Mouse (Mus musculus) erythroblast, embryonic 14.5 days (primary cell): ENCODE data around the gene Slc36a3. TPM values are rescaled to one million over a fixed set of nuclear protein-coding genes. Genes with fewer than 3 reads are reported as not detected.
"Not testable (repeated sequence)": the region's sequence is repeated elsewhere in the genome, so short reads cannot be mapped to it uniquely, and the experiment has no call there.

Experiments
- H3K27me3 ChIP-seq: 2 replicates; pipeline ENCODE4 v1.6.1; 2012; ENCODE audit warnings: inconsistent platforms; ENCODE audit not compliant: control insufficient read depth
- H3K36me3 ChIP-seq: 2 replicates; pipeline ENCODE4 v1.6.1; 2012; ENCODE audit warnings: mild to moderate bottlenecking, inconsistent platforms; ENCODE audit not compliant: control insufficient read depth
- H3K4me1 ChIP-seq: 2 replicates; pipeline ENCODE4 v1.6.1; 2012; ENCODE audit warnings: inconsistent platforms; ENCODE audit not compliant: control insufficient read depth
- H3K4me3 ChIP-seq: replicated peaks from 2 replicates; pipeline ENCODE3; 2012; ENCODE audit warnings: moderate library complexity, mild to moderate bottlenecking, inconsistent platforms
- H3K9me3 ChIP-seq: 2 replicates; pipeline ENCODE4 v1.6.1; 2012; ENCODE audit warnings: low read length, inconsistent platforms, mixed read lengths; ENCODE audit not compliant: control insufficient read depth
- GATA1 ChIP-seq: IDR thresholded peaks from 2 replicates; pipeline ENCODE4 v1.6.1; 2012; ENCODE audit warnings: low read length, inconsistent platforms, mixed read lengths
- TAL1 ChIP-seq: IDR thresholded peaks from 3 replicates; pipeline ENCODE4 v1.6.1; 2012; ENCODE audit warnings: low read length, inconsistent platforms, mixed read lengths
- polyA plus RNA-seq: library from polyadenylated mRNA; stranded (reverse); fragments of >175 nt; gene quantifications from 2 replicates; pipeline ENCODE4 v1.2.3, GENCODE M21; 2012

The Slc36a3 gene
- polyA plus RNA-seq, 1 experiment = not detected

DNA sequence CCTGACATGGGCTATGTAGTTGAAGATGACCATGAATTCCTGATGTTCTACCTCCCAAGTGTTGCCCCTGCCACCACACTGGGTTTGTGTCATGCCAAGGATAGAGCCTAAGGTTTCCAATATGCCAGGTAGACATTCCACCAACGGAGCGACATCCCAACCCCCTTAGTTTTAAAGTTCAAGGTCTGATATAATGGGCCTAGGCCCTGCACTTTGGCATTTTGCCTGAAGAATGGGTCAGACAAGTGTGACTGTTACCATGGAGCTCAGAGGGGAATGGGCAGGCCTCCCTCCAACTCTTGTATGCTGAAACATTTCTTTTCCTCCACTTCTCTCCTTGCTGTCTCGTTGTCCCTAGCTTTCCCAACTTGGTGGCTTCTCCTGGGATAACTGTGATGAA is 48.3 kb downstream of the Slc36a3 start:
- H3K27me3 ChIP-seq = peaks cover 4% of the 10 kb centered on the region
- H3K36me3 ChIP-seq = no peaks in the 10 kb centered on the region
- H3K4me1 ChIP-seq = peaks cover 3% of the 10 kb centered on the region
- no peak for TF ChIP-seq TAL1
- TF ChIP-seq GATA1 = no peak
- H3K4me3 ChIP-seq = no peak overlapping the region
- H3K9me3 ChIP-seq = no peaks in the 10 kb centered on the region

DNA sequence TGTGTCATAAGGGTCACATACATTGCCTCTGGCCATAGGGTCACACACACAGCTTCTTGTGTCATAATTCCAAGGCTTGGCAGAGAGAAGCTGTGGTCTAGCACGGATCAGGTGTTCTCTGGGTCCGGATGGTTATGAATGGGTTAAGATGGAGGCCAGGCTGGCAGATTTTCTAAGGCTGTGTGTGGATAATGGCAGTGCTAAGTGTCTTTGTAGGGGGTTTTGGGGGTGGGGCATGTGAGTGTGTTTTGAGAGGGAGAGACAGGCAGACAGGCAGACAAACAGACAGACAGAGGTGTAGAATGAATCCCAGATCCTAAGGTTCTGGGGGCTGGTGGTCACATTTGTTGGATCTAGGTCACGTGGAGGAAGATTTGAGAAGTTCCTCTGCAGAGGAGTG is 49.5 kb downstream of the Slc36a3 start:
- no peak overlapping the region for H3K4me3 ChIP-seq
- no peak for TF ChIP-seq TAL1
- TF ChIP-seq GATA1 = no peak
- H3K27me3 ChIP-seq = peaks cover 7% of the 10 kb centered on the region

DNA sequence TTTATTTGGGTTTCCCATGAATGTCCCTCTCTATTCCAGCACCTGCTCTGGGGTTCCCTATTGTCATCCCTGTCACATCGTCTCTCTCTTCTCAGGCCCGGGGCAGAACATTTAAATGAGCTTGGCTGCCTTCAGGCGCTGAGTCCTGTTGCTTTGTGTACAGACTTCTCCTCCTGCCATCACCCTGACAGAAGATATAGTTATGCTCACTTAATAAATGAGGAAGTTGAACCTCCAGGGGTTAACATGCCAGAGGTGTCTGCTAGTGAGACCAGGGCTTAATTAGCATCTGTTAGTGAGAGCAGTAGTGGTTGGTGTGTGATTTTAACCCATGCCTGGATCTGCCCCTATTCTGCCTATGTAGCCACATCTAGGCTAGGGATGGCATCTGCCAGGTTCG is 51.6 kb downstream of the Slc36a3 start:
- H3K4me3 ChIP-seq = no peak overlapping the region
- no peak for TF ChIP-seq TAL1
- no peak for TF ChIP-seq GATA1
- H3K4me1 ChIP-seq = peaks cover 16% of the 10 kb centered on the region
- H3K27me3 ChIP-seq = peaks cover 7% of the 10 kb centered on the region
- no peaks in the 10 kb centered on the region for H3K36me3 ChIP-seq
- no peaks in the 10 kb centered on the region; the same call in 1 of the 2 replicates for H3K9me3 ChIP-seq

More for the DNA sequence above, 49.5 kb downstream of the Slc36a3 start:
- H3K36me3 ChIP-seq = no peaks in the 10 kb centered on the region
- H3K9me3 ChIP-seq = no peaks in the 10 kb centered on the region; the same call in 1 of the 2 replicates
- H3K4me1 ChIP-seq = peaks cover 15% of the 10 kb centered on the region

DNA sequence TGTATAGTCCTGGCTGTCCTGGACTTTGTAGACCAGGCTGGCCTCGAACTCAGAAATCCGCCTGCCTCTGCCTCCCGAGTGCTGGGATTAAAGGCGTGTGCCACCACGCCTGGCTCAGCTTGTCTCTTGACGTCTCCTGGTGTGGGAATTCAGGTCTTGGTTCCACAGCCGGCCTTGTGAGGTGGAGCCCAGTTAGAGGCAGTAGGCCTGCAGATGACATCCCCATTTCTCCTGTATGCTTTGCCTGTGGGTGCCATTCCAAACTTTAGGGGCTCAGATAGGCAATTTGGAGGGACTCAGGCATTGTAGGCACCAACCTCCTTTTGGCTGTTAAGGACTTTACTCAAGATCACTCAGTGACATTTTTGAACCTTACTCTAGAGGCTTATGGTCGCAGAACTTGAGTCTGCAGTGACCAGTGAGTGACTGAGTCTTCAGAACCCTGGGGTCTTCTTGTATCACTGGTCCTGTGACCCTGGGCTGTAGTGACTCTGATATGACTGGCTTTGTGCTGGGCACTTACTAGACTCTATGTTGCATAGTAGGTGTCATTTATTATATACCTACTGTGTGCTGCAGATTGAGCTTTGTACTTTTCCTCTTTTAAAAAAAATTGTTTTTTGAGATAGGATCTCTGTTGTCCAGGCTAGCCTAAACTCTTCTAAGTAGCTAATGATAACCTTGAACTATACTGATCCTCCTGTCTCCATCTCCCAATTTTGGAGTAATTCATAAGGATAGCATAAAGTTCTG is 52.3 kb downstream of the Slc36a3 start:
- TF ChIP-seq GATA1 = no peak
- no peak for TF ChIP-seq TAL1
- Histone ChIP-seq H3K4me1 (peaks cover 16% of the 10 kb centered on the region), H3K36me3 (no peaks in the 10 kb centered on the region), H3K9me3 (no peaks in the 10 kb centered on the region; the same call in 1 of the 2 replicates), H3K4me3 (no peak overlapping the region), H3K27me3 (peaks cover 7% of the 10 kb centered on the region)

DNA sequence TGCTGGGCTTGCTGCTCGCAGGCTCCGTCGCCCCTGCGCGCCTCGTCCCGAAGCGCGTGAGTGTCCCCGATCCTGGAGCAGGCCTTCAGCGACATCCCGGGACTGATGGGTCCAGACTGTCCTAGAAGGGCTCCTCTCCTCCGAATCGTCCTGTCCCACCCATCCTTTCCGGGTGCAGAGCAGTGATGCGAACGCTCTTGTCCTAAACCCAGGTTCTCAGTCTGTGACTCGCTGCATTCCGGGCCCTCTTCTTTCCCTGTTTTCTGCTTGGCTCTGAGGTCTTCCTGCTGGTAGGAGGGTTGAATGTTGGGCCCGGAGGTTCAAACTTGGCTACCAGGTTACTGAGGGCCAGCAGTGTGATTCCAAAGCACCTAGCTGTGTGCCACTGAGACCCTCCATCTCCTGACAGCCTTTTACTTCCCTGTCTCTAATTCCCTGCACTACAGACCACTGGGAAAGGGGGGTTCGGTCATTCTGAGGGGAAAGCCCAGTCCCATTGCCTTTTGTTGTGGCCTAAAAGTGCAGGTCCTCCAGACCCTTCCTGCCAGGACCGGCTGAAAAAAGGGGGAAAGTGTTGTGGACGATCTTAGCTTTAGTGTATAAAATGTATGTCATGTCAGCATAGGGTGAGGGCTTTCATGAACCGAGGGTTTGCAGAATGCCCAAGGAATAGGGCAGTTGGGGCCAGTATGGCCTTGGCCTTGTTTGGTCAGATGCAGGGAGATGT is 53.2 kb downstream of the Slc36a3 start:
- Histone ChIP-seq H3K27me3 (peaks cover 7% of the 10 kb centered on the region), H3K36me3 (no peaks in the 10 kb centered on the region), H3K4me3 (peak overlapping the region; percentile 58), H3K4me1 (peaks cover 16% of the 10 kb centered on the region), H3K9me3 (no peaks in the 10 kb centered on the region; the same call in 1 of the 2 replicates)
- no peak for TF ChIP-seq TAL1
- no peak for TF ChIP-seq GATA1

DNA sequence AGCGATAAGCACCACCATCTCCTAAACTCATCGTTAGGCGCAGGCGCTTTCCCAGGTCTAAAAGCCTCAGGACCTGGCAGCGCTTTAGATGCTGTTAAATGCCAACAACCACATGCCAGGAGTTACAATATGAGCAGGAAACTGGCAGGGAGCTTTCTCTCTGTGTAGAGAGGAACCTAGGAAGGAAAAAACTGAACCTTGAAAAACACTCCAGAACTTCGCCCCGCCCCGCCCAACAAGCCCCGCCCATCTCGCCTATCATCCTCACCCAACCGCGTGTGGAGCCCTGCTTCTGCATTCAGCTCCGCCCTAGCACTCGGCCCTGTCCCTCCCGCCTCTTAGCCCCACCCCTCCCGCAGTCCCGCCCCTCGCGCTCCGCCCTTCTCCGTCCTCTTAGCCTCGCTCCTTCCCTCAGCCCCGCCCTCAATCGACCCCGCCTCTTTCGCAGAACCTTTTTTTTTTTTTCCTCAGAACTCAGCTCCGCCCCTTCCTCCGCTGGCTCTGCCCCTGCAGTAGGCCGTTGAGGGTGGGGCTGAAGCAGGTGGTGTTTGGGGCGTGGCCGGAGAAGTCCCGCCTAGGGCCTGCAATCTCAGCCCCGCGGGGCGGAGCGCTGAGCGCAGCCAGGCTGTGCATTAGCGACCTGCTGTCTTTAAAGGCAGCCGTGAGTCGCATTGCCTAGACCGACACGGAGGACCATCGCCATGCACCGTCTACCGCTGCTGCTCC is 53.9 kb downstream of the Slc36a3 start, which contains the start of gene Gm2a:
Gene Gm2a, plus strand, starts transcription at position 653 of the 726 bp plus-strand sequence.
- Histone ChIP-seq H3K4me1 (peaks cover 16% of the 10 kb centered on the region), H3K4me3 (peak within 1 kb of the TSS; percentile 58), H3K27me3 (peaks cover 7% of the 10 kb centered on the region), H3K9me3 (no peaks in the 10 kb centered on the region; the same call in 1 of the 2 replicates), H3K36me3 (no peaks in the 10 kb centered on the region)
- TF ChIP-seq GATA1 = no peak
- TF ChIP-seq TAL1 = no peak

DNA sequence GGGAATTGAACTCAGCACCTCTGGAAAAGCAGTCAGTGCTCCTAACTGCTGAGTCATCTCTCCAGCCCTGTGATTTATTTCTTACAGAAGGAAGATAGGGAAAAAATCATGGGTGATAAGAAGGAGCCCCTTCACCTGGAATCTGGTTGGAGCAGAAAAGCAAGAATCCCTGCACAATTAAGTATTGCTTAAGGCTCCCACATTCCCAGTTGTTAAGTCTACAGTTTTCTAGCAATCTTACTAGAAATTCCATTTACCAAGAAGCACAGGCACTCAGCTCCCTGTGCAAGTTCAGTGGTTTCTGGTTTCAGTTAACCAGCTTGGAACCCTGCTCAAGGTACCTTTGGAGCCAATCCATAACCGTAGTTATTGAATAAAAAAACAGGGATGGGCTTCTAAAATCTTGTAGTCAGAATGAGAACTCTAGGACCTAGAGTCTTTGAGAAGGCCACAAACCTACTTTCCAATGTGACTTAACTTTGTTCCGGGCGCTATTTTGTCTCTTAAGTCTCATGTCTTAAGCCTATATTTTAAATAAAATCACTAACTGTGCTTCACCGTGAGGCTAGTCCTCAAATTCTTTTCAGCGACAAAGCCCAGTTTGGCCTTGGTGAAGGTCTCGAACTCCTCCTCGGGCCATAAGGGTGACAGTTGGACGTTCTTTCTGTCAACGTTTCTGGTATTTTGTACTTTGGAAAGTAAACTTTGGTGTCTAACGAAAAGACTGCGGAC is 54.6 kb downstream of the Slc36a3 start:
- TF ChIP-seq GATA1 (no peak), TAL1 (no peak)
- no peaks in the 10 kb centered on the region; the same call in 1 of the 2 replicates for H3K9me3 ChIP-seq
- peak overlapping the region; percentile 47 for H3K4me3 ChIP-seq
- peaks cover 7% of the 10 kb centered on the region for H3K27me3 ChIP-seq
- no peaks in the 10 kb centered on the region for H3K36me3 ChIP-seq
- H3K4me1 ChIP-seq = peaks cover 16% of the 10 kb centered on the region

DNA sequence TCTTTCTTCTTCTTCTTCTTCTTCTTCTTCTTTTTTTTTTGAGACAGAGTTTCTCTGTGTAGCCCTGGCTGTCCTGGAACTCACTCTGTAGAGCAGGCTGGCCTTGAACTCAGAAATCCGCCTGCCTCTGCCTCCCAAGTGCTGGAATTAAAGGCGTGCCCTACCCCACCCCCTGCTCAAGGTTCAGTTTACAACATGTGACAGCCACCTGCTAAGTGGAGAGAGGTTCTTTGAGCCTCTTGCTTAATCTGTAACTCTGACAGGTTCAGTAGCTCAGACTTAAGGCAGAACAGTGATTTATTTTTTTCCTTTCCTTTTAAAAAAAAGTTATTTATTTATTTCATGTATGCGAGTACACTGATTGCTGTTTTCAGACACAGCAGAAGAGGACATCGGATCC is 55.2 kb downstream of the Slc36a3 start:
- peaks cover 16% of the 10 kb centered on the region for H3K4me1 ChIP-seq
- not testable (repeated sequence) for H3K27me3 ChIP-seq, H3K36me3 ChIP-seq, H3K4me3 ChIP-seq, H3K9me3 ChIP-seq

DNA sequence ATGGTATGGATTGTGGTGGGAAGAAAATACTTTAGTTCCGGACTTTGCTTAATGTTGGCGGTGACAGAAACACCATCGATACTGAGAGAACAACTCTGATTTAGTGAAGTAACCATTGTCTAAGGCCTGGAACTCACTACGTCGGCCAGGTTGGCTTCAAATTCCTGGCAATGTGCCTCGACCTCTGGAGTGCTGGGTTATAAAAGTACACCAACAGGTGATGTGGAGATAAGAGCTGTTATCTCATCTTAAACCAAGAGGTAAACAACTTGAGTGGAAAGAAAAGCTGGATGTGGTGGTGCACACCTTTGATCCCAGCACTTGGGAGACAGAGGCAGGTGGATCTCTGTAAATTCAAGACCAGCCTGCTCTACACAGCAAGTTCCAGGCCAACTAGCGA is 58.4 kb downstream of the Slc36a3 start:
- no peaks in the 10 kb centered on the region for H3K36me3 ChIP-seq
- H3K4me1 ChIP-seq = peaks cover 11% of the 10 kb centered on the region
- H3K9me3 ChIP-seq = no peaks in the 10 kb centered on the region; the same call in 1 of the 2 replicates
- H3K4me3 ChIP-seq = no peak overlapping the region
- TF ChIP-seq GATA1 (no peak), TAL1 (no peak)
- H3K27me3 ChIP-seq = peaks cover 2% of the 10 kb centered on the region
